Mouse (Mus musculus) neural tube, embryonic 15.5 days (tissue): Measurements from ENCODE around the gene Tbcd. TPM values are rescaled to one million over a fixed set of nuclear protein-coding genes. Genes with fewer than 3 reads are reported as not detected.

Experiments
- ATAC-seq: fragments of 200-750 bp; cut with Nextera tagmentation; 2 replicates; pipeline ENCODE4 v1.8.0; 2017; ENCODE audit warnings: mild to moderate bottlenecking, moderate TSS enrichment, moderate library complexity; ENCODE audit not compliant: low FRiP score
- H3K27ac ChIP-seq: fragments of 300-500 bp; sonication (generic); replicated peaks from 2 replicates; pipeline ENCODE4 v1.5.1; 2015; ENCODE audit warnings: mild to moderate bottlenecking, inconsistent platforms
- H3K27me3 ChIP-seq: fragments of 300-500 bp; sonication (generic); replicated peaks from 2 replicates; pipeline ENCODE4 v1.6.1; 2015; ENCODE audit warnings: inconsistent platforms
- H3K36me3 ChIP-seq: fragments of 300-500 bp; sonication (generic); 2 replicates; pipeline ENCODE4 v1.6.1; 2015; ENCODE audit warnings: inconsistent platforms
- H3K4me1 ChIP-seq: fragments of 300-500 bp; sonication (generic); 2 replicates; pipeline ENCODE4 v1.6.1; 2015; ENCODE audit warnings: inconsistent platforms
- H3K4me2 ChIP-seq: fragments of 300-500 bp; sonication (generic); 2 replicates; pipeline ENCODE4 v1.6.1; 2015; ENCODE audit warnings: inconsistent platforms, mild to moderate bottlenecking, moderate library complexity
- H3K4me3 ChIP-seq: fragments of 300-500 bp; sonication (generic); replicated peaks from 2 replicates; pipeline ENCODE4 v1.5.1; 2015; ENCODE audit warnings: mild to moderate bottlenecking, inconsistent platforms
- H3K9ac ChIP-seq: fragments of 300-500 bp; sonication (generic); replicated peaks from 2 replicates; pipeline ENCODE4 v1.6.1; 2015; ENCODE audit warnings: mild to moderate bottlenecking, inconsistent platforms
- H3K9me3 ChIP-seq: fragments of 300-500 bp; sonication (generic); replicated peaks from 2 replicates; pipeline ENCODE4 v1.6.1; 2016; ENCODE audit warnings: inconsistent platforms
- WGBS: fragments of 180-500 bp; shearing (Covaris S2); methylation state at CpG from one replicate; pipeline ENCODE4 v1.1.7; 2015; ENCODE audit warnings: mixed read lengths; 5-methylcytosine and 5-hydroxymethylcytosine counted together
- polyA plus RNA-seq: library from polyadenylated mRNA; unstranded; fragments of >200 nt; fragmentation: Nextera tagmentation; extraction: Ambion mirVana; gene quantifications from 2 replicates; pipeline ENCODE4 v1.2.1, GENCODE M21; 2015

Gene Tbcd
- polyA plus RNA-seq, 1 experiment from 2014 or later: 56.8 TPM

GRCm38 (mm10) chr11:121558522-121558921 lies 106.8 kb downstream of the Tbcd start:
- 87% methylated on average over 3 of the region's 3 CpGs for WGBS
- H3K4me2 ChIP-seq: no peak overlapping the region

DNA sequence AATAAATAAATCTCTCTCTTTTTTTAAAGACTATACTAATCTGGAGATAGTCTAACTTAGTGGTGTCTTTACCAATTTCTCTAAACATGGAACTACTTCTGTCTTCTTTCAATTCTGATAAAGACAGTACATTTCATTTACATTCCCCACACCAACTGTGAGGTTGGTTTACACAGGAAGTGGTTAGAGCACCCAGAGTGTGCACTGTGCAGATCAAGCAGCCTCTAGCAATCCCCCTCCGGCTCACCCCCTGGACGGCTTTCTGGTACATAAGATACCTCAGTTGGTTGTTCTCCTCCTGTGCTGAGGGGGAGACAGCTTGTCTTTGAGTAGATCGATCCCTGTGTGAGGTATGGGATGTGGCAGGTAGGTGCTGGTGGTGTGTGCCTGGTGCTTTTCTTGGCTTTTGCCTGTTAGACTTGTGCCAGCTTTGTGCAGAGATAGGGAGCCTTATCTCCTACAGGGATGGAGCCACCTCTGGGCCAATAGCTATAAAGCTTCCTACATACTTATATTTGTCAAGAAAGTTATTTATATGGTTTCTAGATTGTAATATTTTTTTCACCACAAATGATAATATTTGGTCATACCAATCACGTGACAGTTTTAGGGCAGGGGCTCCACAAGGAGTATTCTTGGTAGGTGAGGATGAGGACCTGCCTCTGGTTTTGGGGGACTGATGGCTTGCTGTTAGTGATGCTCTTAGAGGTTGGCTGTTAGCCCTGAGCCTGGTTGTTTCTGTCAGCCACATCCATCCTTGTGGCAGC lies 108.0 kb downstream of the Tbcd start:
- no peaks in the 10 kb centered on the region for H3K4me1 ChIP-seq
- no peak overlapping the region for H3K4me3 ChIP-seq
- H3K4me2 ChIP-seq: no peak overlapping the region
- 89% methylated on average over 4 of the region's 4 CpGs for WGBS
- H3K9me3 ChIP-seq: no peaks in the 10 kb centered on the region
- H3K27me3 ChIP-seq: no peaks in the 10 kb centered on the region
- H3K9ac ChIP-seq: no peak overlapping the region
- no peak overlapping the region for H3K27ac ChIP-seq
- peaks cover 12% of the 10 kb centered on the region; the same call in 1 of the 2 replicates for H3K36me3 ChIP-seq
- ATAC-seq: no peak

More at GRCm38 (mm10) chr11:121558522-121558921, 106.8 kb downstream of the Tbcd start:
- Histone ChIP-seq H3K36me3 (0 out of 2 replicates have a peak, but pooled peaks cover 8% of the 10 kb centered on the region), H3K27me3 (no peaks in the 10 kb centered on the region), H3K9ac (no peak overlapping the region), H3K9me3 (no peaks in the 10 kb centered on the region), H3K4me3 (no peak overlapping the region), H3K27ac (no peak overlapping the region), H3K4me1 (0 out of 2 replicates have a peak, but pooled peaks cover under 1% of the 10 kb centered on the region)
- ATAC-seq: no peak

DNA sequence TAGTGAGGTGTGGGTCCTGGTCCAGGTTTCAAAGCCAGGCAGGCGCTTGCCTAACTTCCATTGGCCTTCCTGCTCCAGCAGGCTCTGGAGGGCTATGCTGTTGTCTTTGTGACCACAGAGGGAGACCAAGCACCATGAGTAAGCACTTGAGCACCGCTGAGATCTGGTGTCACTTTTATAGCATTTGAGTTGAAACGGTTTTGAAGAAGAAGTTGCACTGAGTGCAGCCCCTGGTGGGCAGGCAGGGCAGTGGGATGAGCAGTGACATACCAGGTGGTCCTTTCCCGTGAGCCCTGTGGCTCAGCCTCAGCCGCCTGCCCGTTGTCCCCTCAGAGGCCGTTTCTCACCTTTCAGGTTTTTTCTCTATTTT lies 108.5 kb downstream of the Tbcd start:
- H3K4me1 ChIP-seq: no peaks in the 10 kb centered on the region
- 72% methylated on average over 7 of the region's 7 CpGs for WGBS
- ATAC-seq: no peak

GRCm38 (mm10) chr11:121563312-121563711 lies 111.6 kb downstream of the Tbcd start:
- Histone ChIP-seq H3K9me3 (no peaks in the 10 kb centered on the region), H3K36me3 (peaks cover 7% of the 10 kb centered on the region; the same call in 1 of the 2 replicates), H3K9ac (no peak overlapping the region), H3K4me2 (no peak overlapping the region), H3K27me3 (no peaks in the 10 kb centered on the region), H3K27ac (no peak overlapping the region), H3K4me3 (no peak overlapping the region), H3K4me1 (no peaks in the 10 kb centered on the region)
- no peak for ATAC-seq
- 96% methylated on average over 5 of the region's 5 CpGs for WGBS

More for the DNA sequence above, 108.5 kb downstream of the Tbcd start:
- Histone ChIP-seq H3K27ac (no peak overlapping the region), H3K4me2 (no peak overlapping the region), H3K36me3 (peaks cover 15% of the 10 kb centered on the region; the same call in 1 of the 2 replicates), H3K9me3 (no peaks in the 10 kb centered on the region), H3K4me3 (no peak overlapping the region), H3K9ac (no peak overlapping the region), H3K27me3 (no peaks in the 10 kb centered on the region)

- Histone ChIP-seq H3K27ac (no peak overlapping the region), H3K9me3 (no peaks in the 10 kb centered on the region), H3K4me1 (no peaks in the 10 kb centered on the region), H3K9ac (no peak overlapping the region), H3K27me3 (no peaks in the 10 kb centered on the region), H3K4me3 (no peak overlapping the region), H3K4me2 (no peak overlapping the region), H3K36me3 (peaks cover 7% of the 10 kb centered on the region; the same call in 1 of the 2 replicates)
- ATAC-seq: no peak
- WGBS: 96% methylated on average over 4 of the region's 4 CpGs
These were observed 112.5 kb downstream of the Tbcd start for GRCm38 (mm10) chr11:121564265-121564664.

GRCm38 (mm10) chr11:121581856-121582255 lies 130.1 kb downstream of the Tbcd start:
- Histone ChIP-seq H3K9me3 (no peaks in the 10 kb centered on the region), H3K27me3 (no peaks in the 10 kb centered on the region), H3K9ac (no peak overlapping the region), H3K27ac (no peak overlapping the region), H3K4me1 (no peaks in the 10 kb centered on the region), H3K4me3 (no peak overlapping the region), H3K36me3 (peaks cover 28% of the 10 kb centered on the region), H3K4me2 (no peak overlapping the region)
- ATAC-seq: no peak

- H3K27me3 ChIP-seq: no peaks in the 10 kb centered on the region
- no peak overlapping the region for H3K9ac ChIP-seq
- ATAC-seq: no peak
- no peak overlapping the region for H3K4me3 ChIP-seq
- H3K4me1 ChIP-seq: no peaks in the 10 kb centered on the region
- H3K27ac ChIP-seq: no peak overlapping the region
- no peak overlapping the region for H3K4me2 ChIP-seq
- H3K36me3 ChIP-seq: peaks cover 48% of the 10 kb centered on the region
- 87% methylated on average over 6 of the region's 6 CpGs for WGBS
- H3K9me3 ChIP-seq: no peaks in the 10 kb centered on the region
These were observed 145.5 kb downstream of the Tbcd start for GRCm38 (mm10) chr11:121597254-121597653.

DNA sequence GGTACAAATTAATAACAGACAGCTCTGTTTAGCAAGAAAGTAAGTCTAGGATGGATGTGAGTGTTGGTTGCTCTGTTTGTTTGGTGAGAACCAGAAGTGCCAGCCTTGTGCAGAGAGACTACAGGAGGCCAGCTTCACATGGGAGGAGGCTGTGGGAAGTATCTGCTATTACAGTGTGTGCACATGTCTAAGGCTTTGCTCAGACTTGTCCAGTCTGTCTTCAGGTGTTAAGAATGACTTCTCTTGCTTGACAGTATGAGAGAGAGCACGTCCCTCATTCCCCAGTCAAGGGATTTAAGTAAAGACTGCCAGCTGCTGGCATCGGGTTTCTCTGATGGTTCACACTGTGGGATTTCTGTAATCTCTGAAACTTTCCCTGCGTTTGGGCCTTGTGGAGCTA lies 149.7 kb downstream of the Tbcd start:
- Histone ChIP-seq H3K27me3 (no peaks in the 10 kb centered on the region), H3K9me3 (no peaks in the 10 kb centered on the region), H3K36me3 (peaks cover 63% of the 10 kb centered on the region), H3K4me3 (no peak overlapping the region), H3K27ac (no peak overlapping the region), H3K4me2 (no peak overlapping the region), H3K4me1 (no peaks in the 10 kb centered on the region), H3K9ac (no peak overlapping the region)
- WGBS: 93% methylated on average over 3 of the region's 3 CpGs
- ATAC-seq: no peak

DNA sequence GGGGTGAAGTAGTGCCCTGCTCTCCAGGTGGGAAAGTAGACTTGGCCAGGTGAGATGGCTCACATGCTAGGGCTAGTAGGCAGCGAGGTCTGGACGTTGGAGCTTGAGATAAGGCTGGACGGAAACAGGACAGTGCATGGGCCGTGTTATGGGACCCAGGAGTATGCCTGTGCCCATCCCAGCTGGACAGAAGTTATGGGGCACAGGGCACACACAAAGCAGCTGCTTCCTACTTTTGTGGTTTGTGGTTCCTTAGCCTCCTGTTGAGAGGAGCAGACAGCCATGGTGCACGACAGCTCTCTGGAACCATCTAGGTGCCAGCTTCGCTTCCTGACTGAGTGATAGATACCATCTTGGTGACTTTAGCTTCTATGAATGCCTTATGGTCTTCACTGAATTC lies 153.9 kb downstream of the Tbcd start:
- no peak for ATAC-seq
- Histone ChIP-seq H3K36me3 (peaks cover 80% of the 10 kb centered on the region), H3K27me3 (no peaks in the 10 kb centered on the region), H3K4me1 (no peaks in the 10 kb centered on the region), H3K9ac (no peak overlapping the region), H3K4me2 (no peak overlapping the region), H3K27ac (no peak overlapping the region), H3K4me3 (no peak overlapping the region), H3K9me3 (no peaks in the 10 kb centered on the region)
- WGBS: 96% methylated on average over 6 of the region's 6 CpGs

- H3K4me2 ChIP-seq: no peak overlapping the region
- no peaks in the 10 kb centered on the region for H3K4me1 ChIP-seq
- no peak overlapping the region for H3K9ac ChIP-seq
- H3K9me3 ChIP-seq: no peaks in the 10 kb centered on the region
- H3K36me3 ChIP-seq: peaks cover 67% of the 10 kb centered on the region
- no peak overlapping the region for H3K4me3 ChIP-seq
- H3K27ac ChIP-seq: no peak overlapping the region
- no peaks in the 10 kb centered on the region for H3K27me3 ChIP-seq
- ATAC-seq: no peak
These were observed 159.2 kb downstream of the Tbcd start for GRCm38 (mm10) chr11:121610976-121611375.

DNA sequence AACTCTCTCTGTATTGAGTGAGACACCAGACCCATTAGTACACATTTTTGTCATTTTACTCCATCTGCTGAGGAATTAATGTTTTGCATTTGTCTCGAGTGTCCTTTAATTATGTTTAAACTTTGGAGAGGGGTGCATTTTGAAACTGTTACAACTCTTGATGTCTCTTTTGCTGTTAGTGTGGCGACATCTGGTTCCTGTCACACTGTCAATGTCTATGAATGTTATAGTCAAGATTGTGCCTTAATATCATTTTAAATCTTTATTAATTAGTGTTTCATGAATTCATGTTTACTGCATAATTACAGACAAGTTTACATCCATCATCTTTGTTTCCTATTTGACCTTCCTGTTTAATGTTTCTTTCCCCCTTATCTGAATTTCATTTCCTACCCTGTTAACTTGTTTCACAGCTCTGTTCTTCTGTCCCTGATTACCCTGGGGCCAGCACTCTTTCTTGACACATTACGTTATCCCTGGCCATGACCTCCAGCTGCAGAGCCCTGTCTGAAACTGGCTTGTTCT lies 164.3 kb downstream of the Tbcd start:
- no peak for ATAC-seq
- Histone ChIP-seq H3K9me3 (no peaks in the 10 kb centered on the region), H3K4me1 (no peaks in the 10 kb centered on the region), H3K4me2 (no peak overlapping the region), H3K9ac (no peak overlapping the region), H3K4me3 (no peak overlapping the region), H3K27ac (no peak overlapping the region), H3K27me3 (no peaks in the 10 kb centered on the region), H3K36me3 (peaks cover 75% of the 10 kb centered on the region)
- 94% methylated on average over 3 of the region's 3 CpGs for WGBS

DNA sequence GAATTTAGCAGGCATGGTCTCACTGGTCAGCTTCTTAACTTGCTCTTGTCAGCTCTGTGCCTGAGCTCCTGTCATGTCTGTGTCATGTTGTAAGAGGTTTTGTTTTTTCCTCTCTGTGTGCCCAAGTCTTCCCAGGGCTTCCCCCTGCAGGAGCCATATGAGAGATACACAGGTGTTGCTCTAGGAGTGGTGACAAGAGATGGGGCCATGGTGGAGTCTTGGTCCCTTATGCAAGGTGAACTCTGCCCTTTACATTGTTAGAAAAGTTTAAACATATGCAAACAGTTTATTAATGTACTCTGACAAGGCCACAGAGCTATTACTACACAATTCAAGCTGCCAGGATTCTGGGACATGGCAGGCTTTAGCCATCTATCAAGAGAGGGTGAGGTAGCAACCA lies 164.8 kb downstream of the Tbcd start:
- Histone ChIP-seq H3K27ac (no peak overlapping the region), H3K4me2 (no peak overlapping the region), H3K9ac (no peak overlapping the region), H3K9me3 (no peaks in the 10 kb centered on the region), H3K27me3 (no peaks in the 10 kb centered on the region), H3K4me3 (no peak overlapping the region), H3K4me1 (no peaks in the 10 kb centered on the region), H3K36me3 (peaks cover 75% of the 10 kb centered on the region)
- no peak for ATAC-seq
